Mouse (Mus musculus) urinary bladder, postnatal 25 days (tissue): ENCODE results near the gene Fam120b.
"Not testable (repeated sequence)": the region's sequence is repeated elsewhere in the genome, so short reads cannot be mapped to it uniquely, and the experiment has no call there.

ENCODE experiments used
- DNase-seq: peaks from one replicate; pipeline ENCODE4 v3.0.0; 2022; ENCODE audit warnings: low spot score

The Fam120b gene

GRCm38 (mm10) chr17:15431551-15431950 is 35.5 kb downstream of the Fam120b start:
- DNase-seq: no peak

- no peak for DNase-seq
Measured at GRCm38 (mm10) chr17:15432036-15432435, 36.0 kb downstream of the Fam120b start.

GRCm38 (mm10) chr17:15434748-15435147 is 38.7 kb downstream of the Fam120b start:
- no peak for DNase-seq

- DNase-seq: no peak
Measured at GRCm38 (mm10) chr17:15440067-15440462, 44.1 kb downstream of the Fam120b start.

- no peak for DNase-seq
Measured at GRCm38 (mm10) chr17:15440463-15441121, 44.6 kb downstream of the Fam120b start.

GRCm38 (mm10) chr17:15445421-15445820 is 49.4 kb downstream of the Fam120b start:
- no peak for DNase-seq

- DNase-seq: no peak
Measured at GRCm38 (mm10) chr17:15447831-15448230, 51.8 kb downstream of the Fam120b start.

GRCm38 (mm10) chr17:15449144-15449543 is 53.1 kb downstream of the Fam120b start:
- not testable (repeated sequence) for DNase-seq

GRCm38 (mm10) chr17:15449606-15450005 is 53.6 kb downstream of the Fam120b start:
- no peak for DNase-seq

- no peak for DNase-seq
Measured at GRCm38 (mm10) chr17:15455203-15455602, 59.2 kb downstream of the Fam120b start.

GRCm38 (mm10) chr17:15456595-15456994 is 60.6 kb downstream of the Fam120b start:
- no peak for DNase-seq

- DNase-seq: no peak
Measured at GRCm38 (mm10) chr17:15459761-15460160, 63.8 kb downstream of the Fam120b start.

GRCm38 (mm10) chr17:15461921-15462495 is 66.0 kb downstream of the Fam120b start:
- no peak for DNase-seq

- DNase-seq: peak; percentile 65
Measured at GRCm38 (mm10) chr17:15467669-15468068, 71.7 kb downstream of the Fam120b start.

GRCm38 (mm10) chr17:15472671-15473070 is 76.7 kb downstream of the Fam120b start:
- DNase-seq: no peak
